Mouse (Mus musculus): ENCODE measurements around the gene 1600014C10Rik. TPM values are rescaled to one million over a fixed set of nuclear protein-coding genes. Genes with fewer than 3 reads are reported as not detected.

1600014C10Rik gene
- total RNA-seq, 2 experiments from 2014 or later, result 26.5 to 27.1 TPM

DNA sequence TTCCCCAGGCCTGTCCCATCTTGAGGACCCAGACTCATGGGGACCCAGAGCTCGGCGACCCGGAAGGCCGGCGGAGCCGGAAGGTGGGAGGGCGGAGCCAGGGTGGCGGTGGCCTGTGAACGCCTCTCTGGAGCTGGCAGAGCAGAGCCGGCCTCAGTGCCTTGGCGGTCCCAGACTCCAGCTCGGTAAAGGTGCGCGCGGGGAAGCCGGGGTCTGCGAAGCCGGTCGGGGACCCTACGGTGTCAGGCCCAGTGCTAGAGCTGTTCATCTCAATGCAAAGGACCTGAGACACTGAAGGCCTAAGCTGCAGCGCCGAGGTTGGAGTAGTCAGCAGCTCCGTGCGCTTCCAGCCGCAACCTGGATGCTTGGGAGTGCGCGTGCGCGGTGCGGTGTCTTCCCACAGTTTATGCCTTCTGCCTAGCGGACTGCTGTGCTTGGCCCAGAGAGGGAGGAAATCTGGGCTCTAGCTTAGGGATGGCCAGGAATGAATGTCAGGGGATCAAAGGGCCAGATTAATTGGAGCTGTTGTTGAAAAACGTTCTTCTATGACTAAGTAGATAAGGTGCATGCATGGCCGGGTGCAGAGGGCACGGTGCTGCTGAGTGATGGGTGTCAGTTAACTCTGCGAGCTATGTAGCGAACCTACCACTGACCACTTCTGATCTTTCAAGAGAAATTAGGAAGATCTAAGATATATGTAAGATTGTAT is 846 bp downstream of the 1600014C10Rik start:
- DNase-seq (ENCODE audit: low spot score), result peak; percentile 80

DNA sequence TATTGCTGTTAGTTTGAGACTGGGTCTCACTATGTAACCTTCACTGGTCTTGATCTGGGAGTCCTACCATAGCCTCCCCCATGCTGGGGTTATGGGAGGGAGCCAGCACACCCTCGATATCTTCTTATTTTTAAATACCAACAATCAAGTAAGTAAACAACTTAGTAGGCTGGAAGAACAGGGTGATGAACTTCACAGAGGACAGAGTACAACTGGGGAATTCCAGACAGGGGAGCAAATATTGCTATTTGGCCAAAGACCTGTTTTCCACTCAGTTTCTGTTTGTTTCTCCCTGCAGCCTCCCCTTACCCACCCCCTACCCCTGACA is 1.4 kb downstream of the 1600014C10Rik start:
- no peak for DNase-seq (ENCODE audit: low spot score)

DNA sequence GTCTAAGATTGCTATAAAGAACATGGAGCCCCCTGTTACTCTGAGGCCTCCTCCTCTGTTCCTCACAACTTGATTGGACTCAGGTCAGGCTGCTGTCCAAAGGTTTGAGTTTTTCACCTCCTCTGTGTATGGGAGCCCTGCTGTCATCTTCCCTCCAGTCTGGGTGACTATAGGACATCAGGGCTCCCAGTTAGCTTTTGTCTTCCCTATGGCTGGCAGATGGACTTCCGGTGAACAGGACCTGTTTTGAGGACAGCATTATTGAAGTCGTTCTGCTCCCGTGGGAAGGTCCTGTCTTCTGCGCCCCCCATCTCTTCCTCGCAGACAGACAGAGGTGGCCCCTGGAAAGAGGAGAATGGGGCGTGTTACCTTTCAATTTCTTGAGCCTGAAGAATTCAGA is 1.8 kb downstream of the 1600014C10Rik start:
- DNase-seq (ENCODE audit: low spot score), result no peak

- DNase-seq (ENCODE audit: low spot score), result no peak
These were observed 3.8 kb downstream of the 1600014C10Rik start for GRCm38 (mm10) chr7:38186861-38187260.

DNA sequence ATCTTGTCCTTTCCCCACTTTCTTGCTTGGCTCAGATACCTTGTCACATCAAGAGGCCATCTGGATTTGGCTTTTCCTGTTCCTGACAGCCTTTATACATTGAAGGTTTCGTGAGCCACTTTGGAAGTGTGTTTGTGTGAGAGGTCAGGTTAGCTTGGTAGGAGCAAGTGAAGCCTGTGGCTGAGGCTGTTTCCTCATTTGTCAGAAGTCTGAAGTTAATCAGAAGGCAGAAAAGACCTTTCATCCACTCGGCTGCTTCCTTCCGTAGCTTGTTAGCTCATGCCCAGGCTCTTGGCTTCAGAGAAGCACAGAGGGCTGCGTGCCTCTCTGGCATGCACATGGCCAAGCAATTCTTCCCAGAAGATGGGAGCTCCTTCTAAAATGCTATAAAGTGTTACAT is 4.8 kb downstream of the 1600014C10Rik start:
- no peak for DNase-seq (ENCODE audit: low spot score)

DNA sequence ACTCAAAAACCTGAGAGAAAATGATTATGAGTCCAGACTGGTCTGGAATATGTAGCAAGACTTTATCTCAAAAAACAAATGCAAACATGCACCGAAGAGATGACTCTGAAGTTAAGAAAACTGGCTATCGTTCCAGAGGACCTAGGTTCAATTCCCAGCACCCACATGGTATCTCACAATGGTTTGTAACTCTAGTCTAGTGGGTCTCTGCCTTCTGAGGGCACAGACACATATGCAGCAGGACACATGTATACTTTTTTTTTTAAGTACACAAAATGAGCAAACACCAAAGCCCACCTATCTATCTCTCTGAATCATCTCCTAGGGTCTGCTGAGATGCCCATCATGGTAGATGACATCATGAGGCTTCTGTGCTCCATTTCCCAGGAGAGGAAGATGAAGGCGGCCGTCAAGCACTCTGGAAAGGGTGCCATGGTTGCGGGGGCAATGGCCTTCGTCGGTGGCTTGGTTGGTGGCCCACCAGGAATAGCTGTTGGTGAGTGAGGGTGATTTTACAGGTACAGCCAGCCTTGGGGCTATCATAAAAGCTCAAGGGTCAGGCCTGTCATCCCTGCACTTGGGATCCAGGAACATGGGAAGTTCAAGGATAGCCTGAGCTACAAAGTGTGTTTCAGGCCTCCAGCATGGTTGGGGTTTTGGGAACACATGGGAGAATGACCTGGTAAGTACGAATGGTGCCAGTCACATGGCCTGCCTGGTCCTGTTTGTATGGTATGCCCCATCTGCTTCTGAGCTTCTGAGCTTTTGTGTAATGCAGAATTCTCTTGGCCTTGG is 5.5 kb downstream of the 1600014C10Rik start:
- no peak for DNase-seq (ENCODE audit: low spot score)

DNA sequence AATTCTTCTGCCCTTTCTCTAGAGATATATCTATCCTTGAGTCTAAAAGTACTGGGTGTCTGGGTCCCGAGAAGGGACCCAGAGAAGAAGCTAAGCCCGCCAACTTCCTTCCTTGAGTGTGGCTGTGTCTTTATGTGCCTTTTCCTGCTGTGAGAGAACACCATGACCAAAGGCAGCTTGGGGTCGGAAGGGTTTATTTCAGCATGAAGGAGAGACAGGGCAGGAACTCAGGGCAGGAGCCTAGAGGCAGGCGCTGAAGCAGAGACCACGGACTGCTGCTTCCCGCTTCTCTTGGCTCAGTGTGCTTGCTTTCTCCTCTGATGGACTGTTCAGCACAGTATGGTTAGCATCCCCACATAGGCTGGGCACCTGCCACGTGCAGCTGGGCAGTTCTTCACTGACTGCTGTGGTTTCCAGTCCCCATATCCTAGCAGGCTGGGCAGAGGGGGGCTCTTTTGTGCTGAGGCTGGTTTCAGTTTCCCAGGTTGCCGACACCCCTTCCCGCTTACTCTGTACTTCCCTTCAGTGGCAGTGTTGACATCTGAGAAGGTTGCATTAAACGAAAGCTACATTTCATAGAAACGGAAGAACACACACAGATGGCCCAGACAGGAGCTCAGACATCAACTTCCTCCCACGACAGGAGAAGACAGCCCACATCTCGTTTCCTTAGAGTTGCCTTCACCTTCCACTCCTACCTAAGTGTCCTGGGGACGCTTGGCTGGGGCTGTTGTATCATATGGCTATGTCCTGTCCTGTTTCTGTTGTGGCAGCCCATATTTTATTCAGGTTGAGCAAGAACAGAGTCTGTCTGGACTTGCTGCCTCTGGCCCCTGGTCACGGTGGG is 6.3 kb downstream of the 1600014C10Rik start:
- no peak for DNase-seq (ENCODE audit: low spot score)

DNA sequence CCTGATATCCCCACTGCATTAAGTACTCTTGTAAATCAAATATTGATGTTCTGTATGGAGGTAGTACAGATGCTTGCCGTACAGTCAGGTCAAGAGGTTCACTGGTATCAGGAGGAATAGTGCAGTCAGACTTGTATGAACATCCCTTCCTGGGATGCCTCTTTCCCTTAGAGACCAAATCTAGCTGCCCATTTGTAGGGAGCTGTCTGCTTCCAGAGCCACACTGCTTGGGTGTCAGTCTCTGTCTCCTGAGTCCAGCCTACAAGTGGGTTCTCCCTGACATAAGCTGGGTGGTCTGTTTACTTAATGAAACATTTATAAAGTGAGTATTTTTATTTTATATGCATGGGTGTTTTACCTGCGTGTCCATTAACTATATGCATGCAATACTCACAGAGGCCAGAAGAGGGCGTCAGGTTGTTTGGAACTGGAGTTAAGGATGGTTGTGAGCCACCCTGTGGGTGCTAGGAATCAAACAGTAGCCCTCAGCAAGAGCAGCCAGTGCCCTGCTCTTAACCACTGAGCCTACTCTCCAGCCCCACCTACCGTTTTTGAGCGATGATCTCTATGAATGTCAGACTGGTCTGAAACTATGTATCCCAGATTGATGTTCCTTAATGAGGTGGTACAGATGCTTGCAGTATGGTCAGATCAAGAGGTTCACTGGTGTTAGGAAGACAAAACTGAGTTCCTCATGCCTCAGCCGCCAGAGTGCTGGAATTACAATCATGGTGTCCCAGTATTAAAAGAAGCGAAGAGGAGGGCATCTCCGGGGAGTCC is 7.2 kb downstream of the 1600014C10Rik start:
- no peak for DNase-seq (ENCODE audit: low spot score)

- no peak for DNase-seq (ENCODE audit: low spot score)
These were observed 8.1 kb downstream of the 1600014C10Rik start for GRCm38 (mm10) chr7:38191146-38191545.

GRCm38 (mm10) chr7:38191571-38191970 is 8.6 kb downstream of the 1600014C10Rik start:
- no peak for DNase-seq (ENCODE audit: low spot score)

GRCm38 (mm10) chr7:38199907-38200605 is 17.0 kb downstream of the 1600014C10Rik start:
- DNase-seq (ENCODE audit: low spot score), result no peak

DNA sequence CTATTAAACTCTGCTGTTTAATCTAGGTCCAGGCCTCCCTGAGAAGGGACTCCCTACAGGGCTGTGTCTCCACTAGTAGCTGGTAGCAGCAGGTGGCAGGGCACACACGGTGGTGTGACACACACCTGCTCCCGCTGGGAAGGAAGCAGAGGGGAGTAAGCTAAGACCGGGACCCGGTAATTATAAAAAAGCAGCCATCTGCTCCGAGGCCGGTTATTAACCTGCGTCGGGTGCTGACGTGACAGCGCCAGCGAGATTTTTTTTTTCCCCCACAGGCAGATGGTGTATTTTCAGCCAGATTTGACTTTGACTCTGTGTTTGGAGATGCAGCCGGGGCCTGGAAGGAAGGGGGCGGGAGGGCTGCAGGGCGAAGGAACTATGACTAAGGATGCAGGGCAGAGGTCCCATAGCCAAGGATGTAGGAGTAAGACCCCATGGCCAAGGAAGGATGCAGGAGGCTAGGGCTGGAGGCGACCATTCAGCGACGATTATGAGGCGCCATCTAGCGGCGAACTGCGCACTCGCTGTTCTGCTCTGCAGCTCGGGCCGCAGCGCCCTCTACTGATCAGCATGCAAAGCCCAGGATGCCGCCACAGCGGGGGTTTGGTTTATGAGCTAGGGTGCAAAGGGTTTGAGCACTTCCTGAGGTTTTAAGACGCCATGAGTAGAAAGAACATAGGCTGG is 17.7 kb downstream of the 1600014C10Rik start:
- peak; percentile 86 for DNase-seq (ENCODE audit: low spot score)

DNA sequence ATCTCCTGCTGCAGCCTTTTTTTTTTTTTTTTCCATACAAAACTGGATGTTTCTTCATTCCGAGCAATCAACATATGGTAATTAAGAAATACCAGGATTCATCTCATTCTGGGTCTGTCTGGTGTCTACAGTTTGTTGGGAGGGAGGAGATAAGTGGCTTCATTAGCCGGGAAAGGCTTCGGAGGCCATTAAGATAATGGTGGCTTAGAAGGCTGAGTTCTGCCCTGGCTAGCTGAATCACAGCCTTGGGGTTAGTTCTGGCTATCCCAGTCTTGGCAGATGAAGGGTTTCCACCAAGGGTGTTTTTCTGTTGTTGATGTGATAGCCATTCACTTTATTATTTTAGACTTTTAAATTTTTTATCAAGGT is 18.3 kb downstream of the 1600014C10Rik start:
- no peak for DNase-seq (ENCODE audit: low spot score)

GRCm38 (mm10) chr7:38204314-38204713 is 21.3 kb downstream of the 1600014C10Rik start:
- DNase-seq (ENCODE audit: low spot score), result no peak

DNA sequence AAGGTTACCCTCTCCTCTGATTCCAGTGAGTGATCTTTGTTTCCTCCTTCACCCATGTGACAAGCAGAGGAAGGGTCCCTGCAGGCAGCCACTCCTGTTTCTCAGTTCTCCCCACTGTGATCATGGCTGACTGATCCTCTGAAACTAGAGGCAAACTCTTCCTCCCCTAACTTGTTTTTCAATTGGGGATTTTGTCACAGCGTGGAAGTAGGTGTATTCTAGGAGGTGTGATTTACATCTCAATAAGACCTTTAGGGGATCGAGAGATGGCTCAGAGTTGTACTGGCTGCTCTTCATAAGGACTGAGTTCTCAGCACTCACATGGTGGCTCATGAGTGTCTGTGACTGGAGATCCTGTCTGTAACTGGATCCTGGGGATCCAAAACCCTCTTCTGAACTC is 22.8 kb downstream of the 1600014C10Rik start:
- no peak for DNase-seq (ENCODE audit: low spot score)

DNA sequence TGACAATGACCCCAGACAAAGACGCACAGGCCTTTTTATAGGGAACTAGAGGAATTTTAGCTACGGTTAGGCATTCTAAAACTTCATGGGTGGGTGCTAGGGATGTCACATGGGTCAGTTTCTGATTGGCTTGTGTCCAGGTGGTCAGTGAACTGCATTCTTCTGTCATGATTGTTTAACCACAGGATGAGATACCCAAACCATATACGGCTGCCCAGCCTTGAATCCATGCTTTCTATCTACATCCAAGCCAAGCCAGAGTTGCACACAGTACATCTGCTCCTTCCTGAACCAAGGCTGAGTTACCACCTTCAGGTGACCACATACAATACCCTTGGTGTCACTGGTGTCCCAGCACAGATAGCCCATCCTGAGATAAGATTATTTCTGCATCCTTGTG is 23.5 kb downstream of the 1600014C10Rik start:
- DNase-seq (ENCODE audit: low spot score), result no peak

DNA sequence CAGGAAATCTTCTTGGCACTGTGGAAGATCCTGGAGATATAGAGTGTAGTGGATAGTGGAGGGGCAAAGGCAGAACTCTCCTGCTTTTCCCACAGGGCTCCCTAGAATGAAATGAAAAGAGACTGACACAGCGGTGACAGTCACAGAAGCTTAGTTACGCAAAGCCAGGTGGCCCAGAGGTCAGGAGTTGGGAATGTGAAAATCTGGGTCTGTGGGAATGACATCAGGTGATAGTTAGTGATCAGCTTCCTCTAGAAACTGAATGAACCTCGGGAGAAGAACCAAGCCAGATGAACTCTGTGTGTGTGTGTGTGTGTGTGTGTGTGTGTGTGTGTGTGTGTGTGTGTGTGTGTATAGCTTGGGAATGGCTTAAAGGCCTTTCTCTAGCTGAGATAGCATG is 26.0 kb downstream of the 1600014C10Rik start:
- no peak for DNase-seq (ENCODE audit: low spot score)

GRCm38 (mm10) chr7:38209478-38210152 is 26.6 kb downstream of the 1600014C10Rik start:
- DNase-seq (ENCODE audit: low spot score), result peak; percentile 65

DNA sequence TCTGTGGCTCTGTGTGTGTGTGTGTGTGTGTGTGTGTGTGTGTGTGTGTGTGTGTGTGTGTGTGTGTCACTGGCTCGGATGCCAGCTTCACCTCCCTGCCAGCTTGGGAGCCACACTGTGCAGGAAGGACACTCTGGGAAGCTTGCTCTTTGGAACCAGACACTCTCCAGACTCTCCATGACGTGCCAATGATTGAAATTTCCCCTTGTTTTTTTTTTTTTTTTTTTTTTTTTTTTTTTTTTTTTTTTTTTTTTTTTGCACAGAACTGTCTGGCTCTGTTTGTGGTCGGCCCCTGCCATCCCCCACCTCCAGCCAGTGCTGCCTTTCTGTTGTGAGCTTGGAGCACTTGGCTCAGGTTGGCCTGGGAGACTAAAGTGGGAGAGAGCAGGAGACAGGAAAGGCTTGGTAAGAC is 29.6 kb downstream of the 1600014C10Rik start:
- no peak for DNase-seq (ENCODE audit: low spot score)
